Mouse (Mus musculus): ENCODE data around the gene Ncf1. TPM values are rescaled to one million over a fixed set of nuclear protein-coding genes. Genes with fewer than 3 reads are reported as not detected.

Ncf1 gene
- polyA plus RNA-seq, 1 experiment from 2014 or later, result 8.4 TPM

DNA sequence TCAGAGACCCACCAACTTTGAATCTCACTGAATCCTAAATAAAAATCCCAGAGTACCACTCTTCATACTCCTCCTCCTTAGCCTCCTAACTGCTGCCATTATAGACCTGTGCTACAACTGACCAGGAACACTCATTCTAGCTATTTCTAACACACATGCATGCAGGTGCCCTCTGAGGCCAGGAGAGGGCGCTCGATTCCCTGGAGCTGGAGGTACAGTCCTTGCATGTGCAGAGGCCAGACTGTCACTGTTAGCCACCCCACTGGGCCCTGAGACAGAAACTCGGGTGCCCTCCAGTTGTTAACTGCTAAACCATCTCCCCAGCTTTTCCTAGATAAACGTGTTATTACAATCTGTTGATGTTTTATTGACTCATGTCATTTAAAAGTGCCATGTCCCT lies 56.2 kb downstream of the Ncf1 start:
- no peak overlapping the region for H3K9ac ChIP-seq
- WGBS (ENCODE audit: insufficient replicate concordance), result 30% methylated on average over 4 of the region's 4 CpGs
- ATAC-seq, result no peak
- no peaks in the 10 kb centered on the region for H3K9me3 ChIP-seq (replicated peaks)
- H3K4me3 ChIP-seq, result no peak overlapping the region
- no peak overlapping the region for H3K27ac ChIP-seq
- H3K4me1 ChIP-seq, result peaks cover 46% of the 10 kb centered on the region
- no peak overlapping the region for H3K4me2 ChIP-seq
- H3K27me3 ChIP-seq (replicated peaks), result no peaks in the 10 kb centered on the region
- H3K36me3 ChIP-seq, result peaks cover 47% of the 10 kb centered on the region

DNA sequence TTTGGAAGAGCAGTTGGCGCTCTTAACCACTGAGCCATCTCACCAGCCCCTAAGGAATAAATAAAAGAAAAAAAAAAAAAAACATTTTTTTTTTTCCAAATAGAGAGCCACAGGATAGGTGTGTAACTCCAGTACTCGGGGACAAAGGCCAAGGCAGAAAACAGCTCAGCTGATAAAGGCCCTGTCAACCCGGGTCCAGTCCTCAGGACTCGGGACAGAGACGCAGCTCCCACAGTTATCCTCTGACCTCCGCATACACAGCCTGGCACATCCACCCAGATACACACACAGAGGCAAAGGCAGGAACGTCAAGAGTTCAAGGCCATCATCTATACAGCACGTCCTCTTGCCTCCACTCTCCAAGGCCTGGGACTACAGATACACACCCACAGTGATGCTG lies 59.3 kb downstream of the Ncf1 start:
- H3K4me2 ChIP-seq, result no peak overlapping the region
- no peak for ATAC-seq
- H3K27me3 ChIP-seq (replicated peaks), result no peaks in the 10 kb centered on the region
- WGBS (ENCODE audit: insufficient replicate concordance), result 80% methylated on average over 8 of the region's 8 CpGs
- H3K4me1 ChIP-seq, result peaks cover 26% of the 10 kb centered on the region
- H3K9me3 ChIP-seq (replicated peaks), result no peaks in the 10 kb centered on the region
- no peak overlapping the region for H3K4me3 ChIP-seq
- H3K36me3 ChIP-seq, result peaks cover 73% of the 10 kb centered on the region
- no peak overlapping the region for H3K27ac ChIP-seq
- no peak overlapping the region for H3K9ac ChIP-seq

Other genes with a start within 250 kb of the Ncf1 start
- 1.1 and 1.2 TPM in 2 replicates for gene Castor2, start 129.9 kb downstream of the Ncf1 start, polyA plus RNA-seq (2016; fragmentation: Nextera tagmentation; extraction: Ambion mirVana)
- gene Rcc1l, start 52.9 kb downstream of the Ncf1 start, polyA plus RNA-seq (2016; fragmentation: Nextera tagmentation; extraction: Ambion mirVana), result 28.6 and 33.5 TPM in 2 replicates
- gene Gtf2ird2, start 45.6 kb downstream of the Ncf1 start, polyA plus RNA-seq (2016; fragmentation: Nextera tagmentation; extraction: Ambion mirVana), result 2.4 and 3.2 TPM in 2 replicates
- 65.4 and 65.6 TPM in 2 replicates for gene Gtf2i, start 85.1 kb upstream of the Ncf1 start, polyA plus RNA-seq (2016; fragmentation: Nextera tagmentation; extraction: Ambion mirVana)
- gene Gtf2ird1, start 227.1 kb upstream of the Ncf1 start, polyA plus RNA-seq (2016; fragmentation: Nextera tagmentation; extraction: Ambion mirVana), result 23.5 and 26.4 TPM in 2 replicates